Mouse (Mus musculus) thymus, adult 2 months (tissue): ENCODE results near the gene 9230104L09Rik.

ENCODE experiments used
- CTCF ChIP-seq: fragments of 200-500 bp; IDR thresholded peaks from 2 replicates; pipeline ENCODE4 v1.5.1; 2012; ENCODE audit warnings: mild to moderate bottlenecking, control low read depth, low read length, moderate library complexity, borderline replicate concordance; ENCODE audit not compliant: control insufficient read depth, poor library complexity, insufficient read depth; ENCODE audit errors: extremely low read depth
- POLR2A ChIP-seq: fragments of 200-500 bp; IDR thresholded peaks from 2 replicates; pipeline ENCODE4 v1.6.1; 2012; ENCODE audit warnings: mild to moderate bottlenecking, low read length, control low read depth, moderate library complexity; ENCODE audit not compliant: control insufficient read depth, poor library complexity, insufficient read depth; ENCODE audit errors: extremely low read depth

- TF ChIP-seq CTCF, result no peak
- TF ChIP-seq POLR2A, result no peak
These were observed 5.7 kb upstream of the 9230104L09Rik start for GRCm38 (mm10) chr2:148870526-148870925.
